Mouse (Mus musculus) heart, embryonic 12.5 days (tissue): ENCODE data around the gene Cd151. TPM values are rescaled to one million over a fixed set of nuclear protein-coding genes. Genes with fewer than 3 reads are reported as not detected.

Source experiments
- ATAC-seq: fragments of 200-750 bp; cut with Nextera tagmentation; 2 replicates; pipeline ENCODE4 v1.8.0; 2017; ENCODE audit warnings: moderate TSS enrichment, moderate library complexity; ENCODE audit not compliant: insufficient number of reproducible peaks, low FRiP score
- H3K27ac ChIP-seq: fragments of 300-500 bp; sonication (generic); 2 replicates; pipeline ENCODE4 v1.5.1; 2016; ENCODE audit warnings: mild to moderate bottlenecking, moderate library complexity; ENCODE audit not compliant: poor library complexity, severe bottlenecking
- H3K27me3 ChIP-seq: fragments of 300-500 bp; sonication (generic); replicated peaks from 2 replicates; pipeline ENCODE4 v1.6.1; 2016; ENCODE audit warnings: mild to moderate bottlenecking, moderate library complexity
- H3K36me3 ChIP-seq: fragments of 300-500 bp; sonication (generic); 2 replicates; pipeline ENCODE4 v1.6.1; 2016; ENCODE audit warnings: mild to moderate bottlenecking, moderate library complexity
- H3K4me1 ChIP-seq: fragments of 300-500 bp; sonication (generic); replicated peaks from 2 replicates; pipeline ENCODE4 v1.6.1; 2016; ENCODE audit warnings: mild to moderate bottlenecking
- H3K4me2 ChIP-seq: fragments of 300-500 bp; sonication (generic); 2 replicates; pipeline ENCODE4 v1.6.1; 2016; ENCODE audit warnings: mild to moderate bottlenecking, moderate library complexity
- H3K4me3 ChIP-seq: fragments of 300-500 bp; sonication (generic); 2 replicates; pipeline ENCODE4 v1.5.1; 2016; ENCODE audit warnings: mild to moderate bottlenecking
- H3K9ac ChIP-seq: fragments of 300-500 bp; sonication (generic); 2 replicates; pipeline ENCODE4 v1.6.1; 2016; ENCODE audit warnings: mild to moderate bottlenecking, moderate library complexity
- H3K9me3 ChIP-seq: fragments of 300-500 bp; sonication (generic); replicated peaks from 2 replicates; pipeline ENCODE4 v1.6.1; 2016; ENCODE audit warnings: mild to moderate bottlenecking, moderate library complexity
- WGBS: fragments of 180-500 bp; shearing (Covaris S2); methylation state at CpG from one replicate; pipeline ENCODE4 v1.1.7; 2016; 5-methylcytosine and 5-hydroxymethylcytosine counted together
- polyA plus RNA-seq: library from polyadenylated mRNA; unstranded; fragments of >200 nt; fragmentation: Nextera tagmentation; extraction: Ambion mirVana; gene quantifications from 2 replicates; pipeline ENCODE4 v1.2.1, GENCODE M21; 2016

Gene Cd151
- polyA plus RNA-seq, 1 experiment from 2014 or later: 30.6 TPM

DNA sequence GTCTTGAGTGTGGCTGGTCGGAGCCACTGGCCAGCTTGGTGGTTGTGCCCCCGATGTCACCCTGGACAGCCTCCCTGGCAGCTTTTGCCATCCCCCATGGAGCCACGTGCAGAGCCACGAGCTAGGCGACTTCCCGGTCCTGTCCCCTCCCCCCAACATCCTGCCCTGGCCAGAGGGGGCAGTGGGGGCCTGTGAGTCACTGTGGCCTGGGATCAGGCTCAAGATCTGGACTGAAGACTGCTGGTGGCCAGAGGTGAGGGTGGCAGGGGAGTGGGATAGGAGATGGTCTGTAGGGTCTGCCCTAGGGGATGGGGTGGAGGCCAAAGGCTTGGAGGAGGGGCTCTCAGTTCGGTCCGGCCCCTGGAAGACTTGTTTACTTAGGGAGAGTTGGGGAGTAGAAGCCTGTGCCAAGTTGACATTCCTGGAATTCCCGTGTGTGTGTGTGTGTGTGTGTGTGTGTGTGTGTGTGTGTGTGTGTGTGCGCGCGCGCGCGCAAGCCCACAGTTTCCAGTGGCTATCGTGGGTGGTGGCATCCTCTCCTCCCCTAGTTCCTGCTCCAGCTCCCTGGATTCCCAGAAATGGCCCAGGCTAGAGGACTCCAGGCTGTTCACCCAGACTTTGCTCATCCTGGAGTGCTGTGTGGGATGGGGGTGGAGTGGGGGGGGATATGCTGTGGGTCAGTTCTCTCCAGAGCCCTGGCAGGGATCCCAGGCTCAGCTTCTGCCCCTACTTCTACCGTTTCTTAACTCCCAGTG lies 9.2 kb downstream of the Cd151 start:
- peak overlapping the region; percentile 80 for H3K4me3 ChIP-seq
- peak overlapping the region; percentile 84 for H3K4me2 ChIP-seq
- H3K27me3 ChIP-seq: no peaks in the 10 kb centered on the region
- H3K9ac ChIP-seq: peak overlapping the region; percentile 83
- peak overlapping the region; percentile 93 for H3K27ac ChIP-seq
- H3K4me1 ChIP-seq: peaks cover 60% of the 10 kb centered on the region
- WGBS: 0% methylated on average over 17 of the region's 17 CpGs
- ATAC-seq: peak; percentile 63
- H3K36me3 ChIP-seq: peaks cover 13% of the 10 kb centered on the region
- H3K9me3 ChIP-seq: no peaks in the 10 kb centered on the region

DNA sequence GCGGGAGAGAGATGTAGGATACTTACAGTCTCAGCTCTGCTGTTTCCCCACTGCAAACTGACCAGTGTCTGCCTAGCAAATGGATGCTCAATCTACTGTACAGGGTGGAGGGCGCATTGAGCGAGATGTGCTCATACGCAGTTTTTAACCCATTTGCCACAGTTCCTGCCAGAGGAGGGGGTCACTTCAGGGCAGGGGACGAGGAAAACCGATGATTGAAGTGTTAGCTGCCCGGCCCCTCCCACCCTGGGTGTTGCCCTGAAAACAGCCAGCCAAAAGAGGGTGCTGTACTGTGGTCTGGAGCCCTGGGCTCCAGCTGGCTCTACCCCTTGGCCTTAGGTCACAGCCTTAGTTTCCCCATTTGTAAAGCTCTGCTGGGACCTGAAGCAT lies 9.8 kb downstream of the Cd151 start:
- peak overlapping the region; percentile 84 for H3K4me2 ChIP-seq
- H3K4me1 ChIP-seq: peaks cover 63% of the 10 kb centered on the region
- H3K27ac ChIP-seq: peak overlapping the region; percentile 93
- peak overlapping the region; percentile 83 for H3K9ac ChIP-seq
- H3K4me3 ChIP-seq: peak overlapping the region; percentile 80
- 0 out of 2 replicates have a peak, but pooled peaks have one; percentile 0 for ATAC-seq
- H3K9me3 ChIP-seq: no peaks in the 10 kb centered on the region
- peaks cover 9% of the 10 kb centered on the region for H3K36me3 ChIP-seq
- H3K27me3 ChIP-seq: no peaks in the 10 kb centered on the region
- WGBS: 12% methylated on average over 7 of the region's 7 CpGs

DNA sequence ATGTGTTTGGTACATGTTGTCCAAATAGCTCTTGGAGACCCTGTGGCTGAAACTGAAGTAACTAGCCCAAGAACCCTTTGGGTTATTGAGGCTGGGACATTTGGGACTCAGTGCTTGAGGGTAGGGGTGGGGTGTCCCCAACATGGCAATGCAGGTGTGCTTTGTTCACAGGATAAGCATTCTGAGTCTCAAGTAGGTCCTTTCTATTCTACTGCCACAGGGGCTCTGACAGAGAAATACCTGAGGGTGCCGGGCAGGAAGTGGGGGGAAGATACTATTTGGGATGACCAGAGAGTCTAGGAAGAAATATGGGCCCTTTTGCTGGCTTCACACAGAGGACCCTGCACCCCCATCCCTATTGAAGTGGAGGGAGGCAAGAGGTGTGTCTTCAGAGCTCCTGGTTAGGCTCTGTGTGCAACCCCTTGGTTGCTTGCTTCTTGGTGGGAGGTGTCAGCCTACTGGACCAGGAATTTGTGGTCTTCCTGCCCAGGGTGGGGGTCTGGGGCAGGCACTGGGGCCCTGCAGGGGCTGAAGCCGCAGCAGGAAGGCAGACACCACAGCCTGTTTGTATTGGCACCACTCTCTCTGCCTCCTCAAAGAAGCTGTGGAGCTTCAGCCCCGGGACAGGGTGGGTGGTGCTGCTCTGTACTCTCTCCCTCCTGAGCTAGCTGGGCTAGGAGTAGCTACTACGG lies 10.5 kb downstream of the Cd151 start:
- H3K27me3 ChIP-seq: peaks cover 5% of the 10 kb centered on the region
- 35% methylated on average over 4 of the region's 4 CpGs for WGBS
- peak overlapping the region; percentile 80; the same call in 1 of the 2 replicates for H3K4me3 ChIP-seq
- no peaks in the 10 kb centered on the region for H3K9me3 ChIP-seq
- H3K9ac ChIP-seq: peak overlapping the region; percentile 83
- peaks cover 2% of the 10 kb centered on the region for H3K36me3 ChIP-seq
- peak overlapping the region; percentile 84 for H3K4me2 ChIP-seq
- ATAC-seq: peak; percentile 16
- H3K27ac ChIP-seq: peak overlapping the region; percentile 93
- peaks cover 71% of the 10 kb centered on the region for H3K4me1 ChIP-seq

DNA sequence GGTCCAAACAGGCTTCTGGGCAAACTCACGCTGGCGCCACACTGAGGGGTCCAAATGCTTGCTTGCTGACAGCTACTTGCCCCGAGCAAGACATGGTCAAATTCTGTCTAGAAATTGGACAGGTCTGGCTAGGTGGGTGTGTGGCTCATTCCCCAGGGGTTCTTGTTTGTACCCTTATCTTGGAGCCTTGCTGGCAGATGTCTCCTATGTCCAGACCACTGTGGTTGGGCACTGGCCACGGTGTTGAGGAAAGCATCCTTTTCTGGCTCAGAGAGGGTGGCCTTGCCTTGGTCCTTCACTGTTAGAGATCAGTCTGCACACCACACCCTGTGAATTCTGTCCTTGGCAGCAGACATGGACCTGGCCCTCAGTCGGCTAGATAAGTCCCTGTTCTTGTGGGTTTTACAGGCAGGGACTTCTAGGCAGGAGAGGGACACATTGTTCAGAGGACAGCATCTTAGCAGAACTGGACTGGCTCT lies 11.1 kb downstream of the Cd151 start:
- Histone ChIP-seq H3K9ac (peak overlapping the region; percentile 17), H3K4me2 (peak overlapping the region; percentile 84), H3K9me3 (no peaks in the 10 kb centered on the region), H3K36me3 (no peaks in the 10 kb centered on the region), H3K4me1 (peaks cover 72% of the 10 kb centered on the region), H3K27ac (peak overlapping the region; percentile 93), H3K4me3 (no peak overlapping the region), H3K27me3 (peaks cover 10% of the 10 kb centered on the region)
- WGBS: 40% methylated on average over 5 of the region's 5 CpGs
- no peak for ATAC-seq

DNA sequence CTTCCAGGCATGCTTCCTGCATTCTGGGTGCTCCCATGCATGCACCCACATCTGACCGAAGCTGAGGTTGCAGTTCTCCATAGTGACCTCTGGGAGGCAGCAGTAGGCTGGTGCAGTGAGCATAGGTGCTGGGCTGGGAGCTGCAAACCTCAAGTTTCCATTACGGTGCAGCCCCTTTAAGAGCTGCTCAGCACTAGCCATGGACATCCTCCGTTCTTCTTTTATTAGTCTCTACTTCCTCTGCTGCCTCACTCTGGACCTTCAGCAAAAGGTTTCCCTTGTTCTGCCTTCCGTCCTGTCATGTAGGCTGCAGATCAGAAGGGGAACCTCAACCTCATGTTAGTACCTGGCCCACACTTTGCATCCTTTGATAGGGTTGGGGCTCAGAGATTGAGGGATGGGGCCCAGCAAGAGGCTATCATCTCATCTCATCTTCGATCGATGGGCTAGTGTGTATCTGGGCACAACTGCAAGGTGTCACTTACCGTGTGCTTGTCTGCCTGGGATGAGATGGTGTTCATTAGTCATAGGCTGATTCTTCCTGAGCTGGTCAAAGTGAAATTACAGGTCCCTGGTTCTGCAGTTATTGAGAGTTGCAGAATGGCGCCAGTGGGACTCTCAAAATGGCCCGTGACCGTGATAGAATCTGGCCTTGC lies 13.8 kb downstream of the Cd151 start:
- Histone ChIP-seq H3K36me3 (no peaks in the 10 kb centered on the region), H3K27ac (no peak overlapping the region), H3K4me2 (peak overlapping the region; percentile 98), H3K9me3 (no peaks in the 10 kb centered on the region), H3K4me1 (peaks cover 64% of the 10 kb centered on the region), H3K9ac (peak overlapping the region; percentile 80; the same call in 1 of the 2 replicates), H3K4me3 (peak overlapping the region; percentile 59), H3K27me3 (peaks cover 13% of the 10 kb centered on the region)
- WGBS: 12% methylated on average over 10 of the region's 10 CpGs
- no peak for ATAC-seq

DNA sequence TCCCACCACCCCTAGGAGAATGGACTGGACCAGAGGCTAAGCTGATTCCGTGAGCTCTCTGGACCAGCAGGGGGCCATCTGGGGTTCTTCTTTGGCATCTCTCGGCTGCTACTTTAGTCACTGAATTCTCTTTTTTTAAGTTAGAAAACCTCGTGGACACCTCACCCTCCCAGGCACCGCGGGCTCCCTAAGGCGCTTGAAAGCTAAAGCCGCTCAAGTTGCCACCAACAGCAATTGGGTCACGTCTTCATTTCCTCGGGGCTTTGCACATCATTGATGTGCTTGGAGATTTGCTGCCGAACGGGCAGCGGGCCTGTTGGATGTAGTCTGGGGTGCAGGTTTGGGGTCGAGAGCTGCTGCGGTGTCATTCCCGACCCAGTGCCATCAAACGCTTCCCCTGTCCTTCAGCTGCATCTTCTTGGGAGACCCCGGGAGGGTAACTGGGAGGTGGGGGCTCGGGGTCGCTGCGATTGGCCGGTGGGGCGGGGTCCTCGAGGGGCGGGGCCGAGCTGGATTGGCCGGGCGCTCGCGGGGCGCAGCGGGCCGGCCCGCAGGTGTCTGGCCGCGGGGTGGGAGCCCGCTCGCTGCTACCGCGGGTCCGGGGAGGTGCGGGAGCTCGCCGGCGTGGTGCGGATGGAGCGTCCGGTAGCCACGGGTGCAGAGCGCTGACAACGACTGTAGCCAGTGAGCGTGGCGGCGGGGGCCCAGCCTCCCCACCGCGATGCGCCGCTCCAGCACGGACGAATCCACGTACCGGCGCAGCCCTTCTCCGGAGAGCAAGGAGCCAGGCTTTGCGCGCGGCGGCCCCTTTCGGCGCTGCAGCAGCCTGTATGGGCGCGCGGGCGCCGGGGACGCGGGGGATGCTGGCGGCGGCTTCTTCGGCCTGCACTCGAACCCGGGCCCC lies 14.6 kb downstream of the Cd151 start:
- Histone ChIP-seq H3K4me2 (peak overlapping the region; percentile 98), H3K36me3 (no peaks in the 10 kb centered on the region), H3K4me3 (peak overlapping the region; percentile 59), H3K9ac (peak overlapping the region; percentile 80), H3K27ac (no peak overlapping the region), H3K4me1 (peaks cover 56% of the 10 kb centered on the region), H3K27me3 (peaks cover 13% of the 10 kb centered on the region), H3K9me3 (no peaks in the 10 kb centered on the region)
- under 1% methylated on average over 73 of the region's 81 CpGs for WGBS
- ATAC-seq: peak; percentile 9; the same call in 1 of the 2 replicates

DNA sequence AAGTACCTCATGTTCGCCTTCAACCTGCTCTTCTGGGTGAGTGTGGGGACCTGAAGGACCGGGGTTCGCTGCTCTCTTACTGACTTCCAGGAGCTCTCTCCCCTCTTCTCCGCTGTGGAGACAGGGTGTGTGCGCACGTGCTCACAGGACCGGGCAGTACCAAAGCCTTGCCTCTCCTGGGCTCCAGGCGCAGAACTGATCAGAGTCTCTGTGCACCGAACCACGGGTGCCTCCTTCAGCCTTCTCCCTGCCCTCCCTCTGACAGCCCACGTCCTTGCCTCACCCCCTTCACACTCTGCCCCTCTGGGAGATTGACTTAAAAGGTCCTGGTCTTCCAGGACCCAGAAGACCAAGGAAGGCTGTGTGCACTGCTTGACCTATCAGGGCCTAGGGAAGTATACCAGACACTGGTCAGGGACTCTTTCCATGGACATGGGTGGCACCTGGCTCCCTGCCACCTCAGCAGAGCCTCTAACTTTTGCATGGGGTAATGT lies 15.4 kb downstream of the Cd151 start:
- peak overlapping the region; percentile 59 for H3K4me3 ChIP-seq
- H3K4me1 ChIP-seq: peaks cover 50% of the 10 kb centered on the region
- H3K9me3 ChIP-seq: no peaks in the 10 kb centered on the region
- H3K27me3 ChIP-seq: peaks cover 13% of the 10 kb centered on the region
- WGBS: 17% methylated on average over 11 of the region's 11 CpGs
- peak overlapping the region; percentile 98 for H3K4me2 ChIP-seq
- no peaks in the 10 kb centered on the region for H3K36me3 ChIP-seq
- peak overlapping the region; percentile 80 for H3K9ac ChIP-seq
- no peak overlapping the region for H3K27ac ChIP-seq
- no peak for ATAC-seq

DNA sequence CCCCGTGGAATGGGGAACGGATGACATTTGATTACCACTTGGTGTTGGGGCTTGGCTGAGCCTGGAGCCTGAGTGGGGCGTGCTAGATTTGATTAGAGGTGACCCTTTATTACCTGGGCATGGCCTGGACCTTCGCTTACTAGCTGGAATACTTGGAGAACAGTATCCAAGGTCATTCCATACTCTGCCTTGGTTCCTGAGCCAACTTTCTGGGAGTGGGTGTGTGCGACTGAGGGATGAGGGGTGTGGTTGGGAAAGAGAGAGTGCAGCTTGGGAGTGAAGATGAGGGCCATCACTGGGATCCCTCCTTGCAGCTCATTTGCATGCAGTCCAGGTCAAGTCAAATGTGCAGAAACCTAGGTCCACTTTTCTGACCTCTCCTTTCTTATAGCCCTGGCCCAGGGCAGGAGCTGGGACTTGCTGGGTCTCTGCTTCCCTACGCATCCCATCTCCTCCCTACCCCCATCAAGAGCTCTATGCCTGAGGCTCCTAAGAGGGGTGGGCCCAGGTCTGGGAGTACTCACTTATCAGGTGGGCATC lies 16.0 kb downstream of the Cd151 start:
- 79% methylated on average over 6 of the region's 6 CpGs for WGBS
- H3K4me2 ChIP-seq: 0 out of 2 replicates have a peak overlapping the region, but pooled peaks have one; percentile 98
- ATAC-seq: no peak

DNA sequence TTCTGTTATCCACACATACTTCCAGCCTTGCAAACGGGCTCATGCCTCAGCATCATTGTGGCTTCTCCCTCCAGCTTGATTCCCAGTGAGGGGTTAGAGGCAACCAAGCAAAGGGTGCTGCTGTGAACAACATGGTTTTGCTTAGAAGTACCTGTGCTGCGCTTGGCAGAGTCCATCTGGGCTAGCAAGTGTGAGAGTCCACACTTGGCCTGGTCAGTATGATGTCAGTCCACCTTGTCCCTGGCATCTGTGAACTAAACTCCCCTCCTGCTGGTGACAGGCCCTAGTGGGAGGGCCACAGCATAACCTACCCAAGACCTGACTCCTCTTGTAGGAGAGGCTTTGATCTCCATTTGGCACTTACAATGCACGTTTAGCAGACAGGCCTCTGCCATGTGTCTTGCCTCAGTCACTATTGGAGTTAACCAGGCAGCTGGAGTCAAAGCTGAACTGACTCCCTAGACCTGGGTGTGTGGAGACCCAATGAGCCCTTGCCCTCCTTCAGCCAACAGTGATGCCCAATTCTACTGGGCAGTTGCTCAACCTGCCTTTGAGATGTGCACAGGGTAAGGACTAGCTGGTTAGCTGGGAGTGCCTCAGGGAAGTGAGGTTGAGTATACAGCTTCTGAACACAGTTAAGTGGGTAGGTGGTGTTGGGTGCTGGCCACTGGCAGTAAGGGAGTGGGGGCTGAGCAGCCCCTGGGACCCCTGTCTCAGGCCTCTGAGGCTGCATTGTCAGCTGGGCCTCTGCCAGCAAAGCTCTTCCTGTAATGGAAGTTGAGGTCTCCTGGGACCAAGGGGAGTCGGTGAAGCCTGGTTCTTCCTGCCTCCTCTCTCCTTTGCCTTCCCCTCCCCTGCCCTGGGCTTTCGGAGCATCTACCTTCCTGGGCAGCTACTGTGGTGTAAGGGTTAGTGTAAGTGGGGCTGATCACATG lies 17.3 kb downstream of the Cd151 start:
- 58% methylated on average over 5 of the region's 5 CpGs for WGBS
- no peak overlapping the region for H3K4me2 ChIP-seq

More for the DNA sequence above, 16.0 kb downstream of the Cd151 start:
- Histone ChIP-seq H3K27ac (no peak overlapping the region), H3K36me3 (0 out of 2 replicates have a peak, but pooled peaks cover 2% of the 10 kb centered on the region), H3K27me3 (peaks cover 13% of the 10 kb centered on the region), H3K9me3 (no peaks in the 10 kb centered on the region), H3K4me3 (no peak overlapping the region), H3K9ac (no peak overlapping the region), H3K4me1 (peaks cover 44% of the 10 kb centered on the region)

More for the DNA sequence above, 17.3 kb downstream of the Cd151 start:
- peaks cover 13% of the 10 kb centered on the region for H3K27me3 ChIP-seq
- H3K9ac ChIP-seq: no peak overlapping the region
- 0 out of 2 replicates have a peak, but pooled peaks cover 2% of the 10 kb centered on the region for H3K36me3 ChIP-seq
- peaks cover 38% of the 10 kb centered on the region for H3K4me1 ChIP-seq
- no peak overlapping the region for H3K27ac ChIP-seq
- no peaks in the 10 kb centered on the region for H3K9me3 ChIP-seq
- H3K4me3 ChIP-seq: no peak overlapping the region
- ATAC-seq: no peak
